Mouse (Mus musculus): ENCODE data around the gene Ttc32.
"Not testable (repeated sequence)": the region's sequence is repeated elsewhere in the genome, so short reads cannot be mapped to it uniquely, and the experiment has no call there.

Gene Ttc32

DNA sequence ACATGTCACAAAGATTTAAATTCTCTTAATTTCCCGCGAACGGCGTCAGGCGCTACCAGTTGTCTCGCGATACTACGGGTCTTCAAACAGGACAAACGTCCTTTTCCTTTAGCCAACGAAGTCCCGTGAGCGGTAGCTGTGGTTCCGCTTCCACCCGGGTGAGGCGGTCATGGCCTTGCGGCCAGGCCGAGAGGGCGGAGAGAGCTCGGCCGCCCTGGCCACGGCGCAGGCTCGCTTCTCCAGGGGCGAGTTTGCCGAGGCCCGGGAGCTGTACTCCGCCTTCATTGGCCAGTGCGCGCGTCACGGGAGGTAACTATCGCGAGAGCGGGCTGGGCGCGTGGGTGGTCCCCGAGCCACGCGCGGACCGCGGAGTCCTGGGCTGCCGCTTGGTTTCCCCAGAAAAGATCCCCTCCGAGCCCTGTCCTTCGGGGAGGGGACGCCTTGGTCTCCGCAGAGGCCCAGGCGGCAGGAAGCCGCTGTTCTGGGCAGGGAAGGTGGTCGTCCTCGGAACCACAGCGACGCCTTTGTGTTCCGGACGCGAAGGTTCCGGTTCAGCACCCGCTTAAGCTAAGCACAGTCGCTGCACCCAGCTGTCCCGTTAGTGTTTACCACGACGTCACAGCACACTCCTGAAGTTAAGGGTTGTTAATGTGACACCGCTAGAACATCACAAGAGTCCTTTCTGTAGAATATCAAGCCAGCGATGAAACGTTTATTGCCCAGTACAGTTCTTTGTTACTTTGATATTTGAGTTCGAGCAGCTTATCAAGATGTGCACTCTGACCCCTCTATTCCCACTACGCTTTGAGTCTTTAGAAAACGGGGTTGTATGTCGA is at the start of gene Ttc32:
TSS of gene Ttc32 (plus strand) at position 110 of the 836 bp plus-strand sequence.
- peak; percentile 77 to 85 for DNase-seq

DNA sequence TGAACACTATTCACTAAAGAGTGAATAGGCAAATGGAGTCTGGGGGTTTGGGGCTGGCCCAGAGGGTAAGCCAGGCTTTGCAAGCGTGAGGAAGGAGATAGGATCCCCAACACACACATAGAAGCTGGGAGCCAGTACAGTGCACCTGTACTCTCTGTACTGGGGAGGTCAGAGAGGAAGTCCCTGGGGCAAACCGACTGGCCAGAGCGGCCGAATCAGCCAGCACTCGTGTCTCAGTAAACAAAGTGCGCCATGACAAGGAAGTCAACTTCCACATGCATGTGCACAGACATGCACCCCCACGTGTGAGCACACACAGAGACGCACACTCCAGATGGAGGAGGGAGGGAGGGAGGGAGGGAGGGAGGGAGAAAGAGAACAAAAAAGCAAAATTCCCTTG is 36.6 kb upstream of the Ttc32 start:
- no peak for DNase-seq

DNA sequence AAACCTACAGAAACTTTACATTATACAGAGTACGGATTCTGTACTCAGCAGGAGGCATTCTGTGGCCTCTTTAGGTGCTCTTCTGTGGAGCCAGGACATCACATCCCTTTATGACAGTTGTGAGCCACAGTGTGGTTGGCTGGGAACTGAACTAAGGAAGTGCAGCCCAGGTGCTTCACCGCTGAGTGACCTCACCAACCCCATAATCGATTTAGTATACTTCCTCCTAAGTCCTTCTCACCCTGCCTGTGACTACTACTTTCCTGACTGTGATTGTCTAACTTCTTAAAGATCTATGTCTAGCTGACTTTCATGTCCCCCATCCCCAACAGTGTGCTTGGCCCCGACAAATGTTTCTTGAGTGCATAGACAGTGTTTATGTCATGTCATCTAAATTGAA is 31.5 kb upstream of the Ttc32 start:
- DNase-seq = no peak

DNA sequence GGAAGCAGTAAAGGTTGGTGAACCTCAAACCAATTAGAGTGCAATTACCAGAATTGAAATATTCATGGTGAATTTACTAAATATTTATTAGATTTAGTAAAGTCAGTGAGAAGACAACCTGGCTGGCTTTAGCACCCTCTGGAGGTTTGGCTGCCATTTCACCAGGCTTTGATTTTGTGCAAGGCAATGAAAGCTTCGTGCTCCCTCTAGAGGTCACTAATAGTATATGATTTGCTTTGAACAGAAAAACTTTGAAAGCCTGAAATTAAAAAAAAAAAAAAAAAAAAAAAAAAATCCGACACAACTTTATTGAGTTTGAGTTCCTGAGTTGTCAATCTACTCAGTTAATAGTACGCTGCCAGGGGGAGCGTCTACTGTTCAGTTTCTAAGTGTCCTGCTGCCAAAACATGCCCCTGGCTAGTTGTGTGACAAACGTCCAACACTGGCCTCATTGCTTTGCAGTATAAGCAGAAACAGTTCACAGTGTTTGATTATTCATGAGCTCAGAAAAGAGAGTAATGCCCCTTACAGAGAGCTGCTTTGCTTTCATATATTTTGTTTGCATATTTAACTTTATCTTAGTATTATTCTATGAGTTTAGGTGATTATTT is 27.7 kb upstream of the Ttc32 start:
- DNase-seq = peak; percentile 5 to 23

DNA sequence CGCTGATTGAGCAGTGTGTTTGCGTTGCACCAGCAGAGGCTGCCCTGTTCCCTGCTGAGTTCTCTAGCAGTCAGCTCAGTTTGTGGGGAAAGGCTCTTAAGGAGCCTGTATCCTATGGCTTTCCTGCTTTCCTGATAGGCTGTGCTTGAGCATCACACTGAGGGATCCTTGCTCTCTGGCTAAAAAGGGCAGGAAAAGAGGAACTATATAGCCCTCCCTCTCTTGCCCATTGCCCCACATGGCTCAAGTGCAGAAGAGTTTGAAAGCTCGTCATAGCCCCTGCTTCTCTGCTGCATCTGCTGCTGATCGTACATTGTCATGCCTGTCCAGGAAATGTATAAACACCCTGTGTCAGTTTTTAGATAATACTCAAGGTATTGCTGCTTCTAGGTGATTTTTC is 22.7 kb upstream of the Ttc32 start:
- DNase-seq = no peak

DNA sequence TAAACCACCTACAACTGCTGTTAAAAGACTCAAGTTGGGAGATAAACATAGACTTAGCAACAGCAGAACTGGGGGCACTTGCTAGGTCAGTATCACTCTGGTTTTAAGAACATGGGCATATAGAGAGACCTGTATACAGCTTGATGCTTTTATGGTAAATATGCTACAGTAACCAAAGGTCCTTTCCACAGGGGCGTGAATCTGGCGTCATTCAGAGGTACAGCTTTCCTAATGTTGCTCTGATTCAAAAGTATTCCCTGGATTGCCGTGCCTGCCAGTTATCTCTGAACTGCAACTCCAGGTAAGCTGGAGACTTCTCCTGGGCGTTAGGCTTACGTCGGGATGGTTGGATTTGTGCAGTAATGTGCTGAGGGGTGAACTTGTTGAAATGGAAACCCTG is 22.0 kb upstream of the Ttc32 start:
- DNase-seq = no peak

DNA sequence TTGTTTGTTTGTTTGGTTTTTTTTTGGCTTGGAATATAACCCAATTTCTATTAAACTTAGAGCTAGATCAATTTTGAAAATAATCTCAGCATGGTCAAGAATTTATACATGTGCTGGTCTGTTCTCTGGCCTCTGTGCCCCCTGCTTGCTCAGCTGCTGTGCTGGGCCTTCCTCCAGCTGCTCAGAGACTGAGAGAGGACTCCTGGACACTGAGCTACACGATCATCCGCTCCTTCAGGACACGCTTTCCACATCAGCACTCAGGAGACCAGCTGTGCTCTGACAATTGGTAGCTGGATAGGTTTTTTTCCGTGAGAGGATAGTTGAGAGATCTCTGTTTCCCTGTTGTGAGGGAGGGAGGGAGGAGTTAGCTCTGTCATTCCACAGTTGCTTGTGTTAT is 19.5 kb upstream of the Ttc32 start:
- DNase-seq = no peak

DNA sequence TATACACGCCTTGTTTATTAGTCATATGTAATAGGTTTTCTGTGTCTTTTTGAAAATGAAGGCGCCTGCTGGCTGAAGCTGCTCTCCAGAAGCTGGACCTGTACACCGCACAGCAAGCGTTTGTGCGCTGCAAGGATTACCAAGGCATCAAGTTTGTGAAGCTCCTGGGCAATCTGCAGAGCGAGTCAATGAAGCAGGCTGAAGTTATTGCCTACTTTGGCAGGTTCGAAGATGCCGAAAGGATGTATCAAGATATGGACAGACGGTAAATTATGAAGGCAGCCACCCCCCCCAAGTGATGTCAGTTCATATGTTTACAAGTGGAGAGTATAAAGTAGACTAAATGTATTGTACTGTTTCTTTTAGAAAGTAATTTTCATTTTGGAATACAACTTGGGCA is 13.4 kb upstream of the Ttc32 start:
- DNase-seq = no peak

DNA sequence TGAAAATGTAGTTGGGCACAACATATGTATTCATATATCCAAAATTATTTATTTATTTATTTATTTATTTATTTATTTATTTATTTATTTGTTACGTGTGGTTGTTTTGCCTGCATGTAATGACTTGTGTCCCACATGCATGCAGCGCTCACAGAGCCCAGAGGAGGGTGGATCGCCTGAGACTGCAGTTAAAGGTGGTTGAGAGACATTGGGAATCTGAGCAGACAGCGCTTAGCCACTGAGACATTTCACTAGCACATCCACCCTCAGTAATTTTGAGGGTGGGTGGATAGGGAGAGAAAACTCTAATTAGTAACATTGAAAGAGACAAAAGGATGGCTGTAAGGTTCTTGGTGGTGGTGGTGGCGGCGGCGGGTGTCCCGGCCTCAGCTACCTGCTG is 9.4 kb upstream of the Ttc32 start:
- no peak for DNase-seq

DNA sequence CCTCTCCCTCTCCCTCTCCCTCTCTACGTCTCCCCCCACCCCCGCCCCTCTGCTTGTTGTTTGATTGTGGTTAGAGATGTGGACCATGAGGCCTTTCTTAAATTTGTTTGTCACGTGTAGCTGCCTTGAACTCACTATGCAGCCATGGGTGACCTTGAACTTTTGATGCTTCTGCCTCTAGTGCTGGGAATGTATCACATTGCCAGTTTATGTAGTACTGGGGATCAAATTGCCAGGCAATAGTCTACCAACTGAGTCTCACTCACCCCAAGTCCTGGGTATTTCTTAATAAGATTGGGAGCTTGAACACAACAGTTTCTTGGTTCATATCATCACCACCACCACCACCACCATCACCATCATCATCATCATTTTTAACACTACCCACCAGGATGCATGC is 8.8 kb upstream of the Ttc32 start:
- no peak for DNase-seq

DNA sequence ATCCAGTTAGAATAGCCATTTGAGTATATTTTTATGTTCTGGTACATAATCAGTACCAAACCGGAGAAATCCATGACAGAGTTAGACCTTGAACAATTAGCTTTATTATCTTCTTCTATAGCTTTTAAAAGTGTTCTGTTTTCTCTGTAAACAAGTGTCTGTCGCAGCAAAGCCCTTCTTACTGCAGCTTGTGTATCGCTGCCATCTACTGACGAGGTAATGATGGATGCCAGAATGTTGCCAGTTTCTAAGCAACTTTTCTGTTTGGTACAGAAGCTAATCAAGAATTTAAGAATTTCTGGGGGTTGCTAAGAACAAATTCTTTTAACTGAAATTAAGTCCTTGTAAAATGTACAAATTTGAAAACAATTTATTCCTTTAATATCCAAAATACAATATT is 6.8 kb upstream of the Ttc32 start:
- DNase-seq = no peak

DNA sequence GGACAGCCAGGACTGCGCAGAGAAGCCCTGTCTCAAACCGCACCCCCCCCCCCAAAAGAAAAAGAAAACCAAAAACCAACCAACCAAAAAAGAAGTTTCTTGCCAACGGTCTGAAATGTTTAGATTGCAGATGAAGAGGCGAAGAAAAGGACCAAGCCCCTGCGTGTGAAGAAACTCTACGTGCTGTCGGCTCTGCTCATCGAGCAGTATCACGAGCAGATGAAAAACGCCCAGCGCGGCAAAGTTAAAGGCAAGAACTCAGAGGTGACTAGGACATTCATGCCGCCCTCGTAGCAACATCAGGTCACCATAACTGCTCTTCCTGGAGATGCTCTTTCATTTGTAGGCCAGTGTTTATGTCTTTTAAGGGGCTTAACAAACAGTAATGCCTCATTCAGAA is 5.7 kb upstream of the Ttc32 start:
- no peak for DNase-seq

DNA sequence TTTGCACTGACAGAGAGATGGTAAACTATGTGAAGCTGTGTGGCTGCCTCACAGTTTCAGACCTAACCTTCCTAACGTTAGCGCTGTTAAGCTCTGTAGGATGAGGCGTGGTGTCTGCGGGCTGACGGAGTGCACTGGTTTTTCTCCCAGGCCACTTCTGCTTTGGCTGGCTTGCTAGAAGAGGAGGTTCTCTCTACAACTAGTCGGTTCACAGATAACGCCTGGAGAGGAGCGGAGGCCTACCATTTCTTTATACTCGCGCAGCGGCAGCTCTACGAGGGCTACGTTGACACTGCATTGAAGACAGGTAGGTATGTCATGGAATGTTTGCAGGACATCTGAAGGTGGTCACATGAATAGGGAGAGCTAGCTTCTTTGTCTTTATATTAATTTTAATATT is 5.1 kb upstream of the Ttc32 start:
- no peak for DNase-seq

DNA sequence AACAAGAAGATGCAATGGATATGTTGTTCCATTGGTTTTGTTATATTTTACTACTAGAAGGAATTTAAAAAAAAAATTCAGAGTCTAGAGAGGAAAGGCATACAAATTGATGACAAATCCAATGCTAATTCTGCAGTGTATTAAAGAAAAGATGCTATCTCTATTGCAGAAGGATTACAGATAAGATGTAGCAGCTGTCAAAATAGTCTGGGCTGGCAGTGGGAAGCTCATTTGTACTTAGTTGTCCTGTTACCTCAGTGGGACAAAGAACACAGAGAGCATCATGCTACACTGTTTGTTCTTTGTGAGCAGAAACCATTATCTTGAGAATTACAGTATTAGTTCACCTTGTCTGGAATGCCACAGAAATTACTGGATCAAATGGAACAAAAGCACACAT is 3.0 kb upstream of the Ttc32 start:
- no peak for DNase-seq

DNA sequence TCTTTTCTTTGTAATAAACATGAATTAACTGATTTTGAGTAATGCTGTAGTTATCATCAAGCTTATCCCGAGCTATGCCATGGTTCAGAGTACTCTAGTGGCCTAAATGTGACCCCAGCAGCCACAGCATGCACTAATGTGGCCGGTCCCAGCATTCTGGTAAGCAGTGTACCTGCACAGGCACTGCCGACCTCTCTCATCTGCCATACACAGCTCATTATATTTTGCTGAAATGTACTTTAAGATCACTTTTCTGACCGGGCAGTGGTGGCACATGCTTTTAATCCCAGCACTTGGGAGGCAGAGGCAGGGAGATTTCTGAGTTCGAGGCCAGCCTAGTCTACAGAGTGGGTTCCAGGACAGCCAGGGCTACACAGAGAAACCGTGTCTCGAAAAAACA is 981 bp upstream of the Ttc32 start:
- DNase-seq = not testable (repeated sequence)

DNA sequence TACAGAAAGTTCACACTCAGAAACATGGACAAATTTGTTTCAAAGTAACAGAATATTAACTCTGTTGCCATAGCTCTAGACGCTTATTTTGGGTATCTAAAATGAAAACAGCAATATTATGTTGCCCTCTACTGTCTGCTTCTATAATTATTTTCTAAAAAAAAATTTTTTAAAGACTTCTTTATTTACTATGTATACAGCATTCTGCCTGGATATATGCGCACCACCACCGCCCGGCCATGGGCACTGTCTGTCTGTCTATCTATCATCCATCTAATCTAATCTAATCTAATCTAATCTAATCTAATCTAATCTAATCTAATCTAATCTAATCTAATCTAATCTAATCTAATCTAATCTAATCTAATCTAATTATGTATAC is 300 bp upstream of the Ttc32 start:
- no peak for DNase-seq

DNA sequence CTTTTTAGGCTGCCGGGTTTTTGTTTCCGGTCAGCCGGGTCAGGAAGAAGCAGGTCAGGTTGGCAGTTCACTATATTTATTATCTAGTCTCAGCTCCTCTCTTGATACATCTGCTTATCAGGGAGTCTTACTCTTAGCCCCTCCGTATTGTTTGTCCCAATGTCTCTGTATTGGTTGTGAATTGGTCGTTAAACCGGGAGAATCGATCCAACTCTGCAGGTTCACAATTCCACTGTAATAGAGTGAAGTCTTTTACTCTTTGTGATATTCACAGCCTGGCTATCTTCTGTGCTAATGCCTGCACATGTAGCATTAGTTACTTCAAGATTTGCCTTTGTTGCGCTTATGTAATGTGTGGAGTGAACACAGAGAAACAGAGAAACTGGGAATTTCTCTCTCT is 1.4 kb downstream of the Ttc32 start:
- DNase-seq = no peak

DNA sequence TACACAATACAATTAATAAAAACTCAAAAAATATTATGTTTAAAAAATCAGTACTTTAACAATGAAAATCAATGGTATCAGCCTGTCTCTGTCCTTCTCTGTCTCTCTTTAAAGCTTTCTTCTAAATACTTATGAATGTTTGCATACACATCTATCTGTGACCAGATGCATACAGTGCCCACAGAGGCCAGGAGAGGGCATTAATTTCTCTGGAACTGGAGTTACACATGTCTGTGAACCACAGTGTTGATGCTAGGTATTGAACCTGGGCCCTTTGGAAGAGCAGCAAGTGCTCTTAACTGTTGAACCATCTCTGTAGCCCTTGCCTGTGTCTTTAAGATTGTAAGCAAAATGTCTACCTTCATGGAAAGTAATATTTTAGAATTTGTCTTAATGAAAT is 3.3 kb downstream of the Ttc32 start:
- DNase-seq = no peak

DNA sequence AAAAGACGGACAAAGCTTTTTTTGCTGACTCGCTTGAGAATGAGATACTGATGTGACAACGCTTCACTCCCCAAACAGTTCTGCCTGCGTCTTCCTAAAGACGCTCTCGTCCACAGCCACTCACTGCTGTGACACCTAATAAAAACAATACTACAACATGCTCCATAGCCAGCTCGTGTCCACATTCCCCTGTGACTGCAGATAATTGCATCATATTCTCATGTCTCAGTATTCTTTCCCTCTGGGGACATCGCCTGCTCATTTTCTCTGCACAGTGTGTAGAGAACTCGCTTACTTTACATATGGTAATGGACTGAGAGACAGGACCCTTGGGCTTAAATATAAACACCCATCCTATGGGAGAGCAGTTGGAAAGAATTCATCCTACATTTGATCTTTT is 6.6 kb downstream of the Ttc32 start:
- DNase-seq = no peak

DNA sequence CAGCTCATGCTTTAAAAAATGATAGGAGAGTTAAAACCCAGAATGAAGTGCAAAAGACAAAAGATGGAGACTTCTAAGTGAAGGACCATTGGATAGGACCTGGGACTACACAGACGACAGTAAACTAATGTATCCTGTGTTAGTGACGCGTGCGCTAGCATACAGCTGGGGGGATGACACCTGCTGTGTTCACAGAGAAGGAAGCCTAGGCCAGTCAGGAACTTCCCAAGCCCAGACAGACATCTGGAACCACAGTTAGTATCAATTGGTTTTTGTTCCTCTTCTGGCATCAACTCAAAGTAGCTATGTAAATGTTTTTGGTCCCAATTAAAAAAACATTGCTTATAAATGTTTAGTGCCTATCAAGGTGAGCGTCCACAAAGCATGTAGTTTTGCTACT is 10.4 kb downstream of the Ttc32 start:
- no peak for DNase-seq

DNA sequence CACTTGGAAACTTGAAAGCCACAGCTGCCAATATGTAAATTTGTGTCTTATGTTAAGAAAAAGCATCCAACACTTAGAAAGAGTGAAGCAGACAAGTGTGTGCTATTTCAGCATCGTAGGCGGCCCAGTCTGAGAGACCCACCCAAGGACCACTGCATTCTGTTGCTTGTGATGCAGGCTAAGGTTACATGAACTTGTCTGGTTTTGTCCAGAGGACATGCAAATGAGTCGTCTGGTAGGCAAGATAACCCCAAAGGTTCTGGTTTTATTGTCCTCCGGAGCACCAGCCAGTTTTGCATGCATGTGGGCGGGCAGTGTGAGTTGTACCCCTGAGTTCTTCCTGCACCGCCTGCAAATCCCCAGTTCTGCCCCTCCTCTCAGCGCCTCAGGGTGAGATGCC is 10.9 kb downstream of the Ttc32 start:
- no peak for DNase-seq

DNA sequence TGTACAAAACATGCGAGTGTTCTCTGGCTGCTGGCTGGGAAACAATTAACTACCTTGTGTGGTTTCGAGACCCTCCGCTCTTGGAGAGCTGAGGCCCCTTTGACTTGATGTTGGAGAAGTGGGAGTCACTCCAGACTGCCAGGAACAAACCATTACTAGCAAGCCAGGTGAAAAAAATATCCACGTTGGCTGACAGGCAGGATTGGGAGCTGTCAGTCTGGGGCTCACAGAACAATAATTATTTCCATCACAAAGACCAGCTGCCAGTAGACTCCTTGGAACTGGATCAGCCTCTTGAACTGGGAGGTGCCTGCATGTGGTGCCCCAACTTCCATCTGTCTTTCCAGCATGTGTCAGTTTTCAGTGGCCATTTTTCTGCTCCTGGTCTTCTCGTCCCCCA is 12.5 kb downstream of the Ttc32 start:
- DNase-seq = no peak

DNA sequence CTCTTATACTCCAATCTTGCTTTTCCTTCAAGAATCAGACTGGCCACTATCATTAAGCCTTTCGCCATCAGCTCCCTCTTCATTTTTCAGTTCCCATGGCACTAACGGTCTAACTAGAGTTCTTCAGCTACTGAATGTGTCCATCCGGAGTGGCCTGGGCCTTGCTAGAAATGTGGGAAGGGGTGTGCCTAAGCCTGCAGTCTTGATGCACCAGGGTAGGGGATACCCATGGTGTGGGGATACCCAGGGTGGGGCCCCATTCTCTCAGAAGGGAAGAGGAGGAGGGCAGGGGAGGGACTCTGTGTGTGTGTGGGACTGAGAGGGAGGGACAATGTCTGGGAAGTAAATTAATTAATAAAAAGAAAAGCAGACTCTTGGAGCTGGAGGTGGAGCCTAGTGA is 13.0 kb downstream of the Ttc32 start:
- no peak for DNase-seq

DNA sequence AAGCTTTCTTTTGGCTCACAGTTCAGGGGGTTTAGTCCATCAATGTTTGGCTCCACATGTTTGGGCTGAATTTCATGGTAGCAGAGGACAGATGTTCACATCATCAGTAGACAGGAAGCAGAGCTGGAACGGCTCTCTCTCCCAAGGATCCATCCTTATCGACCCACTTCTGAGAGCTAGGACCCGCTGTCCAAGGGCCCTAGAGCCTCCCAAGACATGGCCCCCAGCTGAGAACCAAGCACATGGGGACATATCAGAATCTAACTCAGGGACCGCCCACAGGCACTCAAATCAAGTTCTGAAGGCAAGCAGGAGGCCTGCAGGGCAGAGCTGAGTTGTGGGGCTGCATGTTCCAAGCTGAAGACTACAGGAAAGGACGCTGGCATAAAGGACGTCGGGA is 14.9 kb downstream of the Ttc32 start:
- no peak for DNase-seq

DNA sequence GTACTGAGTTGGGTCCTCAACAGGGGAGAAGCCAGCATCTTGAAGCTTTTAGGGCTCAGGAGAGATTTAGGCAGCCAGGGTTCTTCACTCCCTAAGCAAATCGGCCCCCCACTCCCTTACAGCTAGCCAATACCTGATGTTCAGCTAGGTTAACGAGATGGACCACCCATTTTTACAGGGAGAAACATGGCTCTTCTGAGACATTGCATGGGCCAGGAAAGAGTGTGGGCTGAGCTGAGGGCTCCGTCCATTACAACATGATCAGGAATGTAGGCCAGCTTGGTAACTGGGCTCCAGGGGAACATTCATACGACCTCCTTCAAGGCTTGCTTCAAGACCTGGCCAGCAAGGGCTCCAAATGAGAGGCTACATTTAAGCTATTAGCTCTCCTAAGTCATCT is 16.9 kb downstream of the Ttc32 start:
- no peak for DNase-seq

Measured in thymus, adult 18-20 months (tissue).